Mouse (Mus musculus): ENCODE measurements around the gene Gpnmb.

- TF ChIP-seq POLR2A (IDR thresholded peaks at IDR 0.05; ENCODE audit: borderline replicate concordance, control insufficient read depth, low read depth, low read length) = no peak
- TF ChIP-seq CTCF (IDR thresholded peaks at IDR 0.05; ENCODE audit: control insufficient read depth, insufficient read depth, low read length) = no peak
Observed at GRCm38 (mm10) chr6:49003381-49003780, 33.0 kb upstream of the Gpnmb start.
